Mouse (Mus musculus) heart, adult 2 months (tissue): ENCODE measurements at regions not wholly inside any gene's neighbourhood (a gene's known extent, or its start where the extent isn't known, plus 50 kb on each side); places are given as distances from the start of the nearest gene placed in this dataset.

ENCODE experiments used
- DNase-seq, 2 experiments: peaks; one replicate each; pipeline ENCODE4 v3.0.0; 2021
- H3K27ac ChIP-seq: fragments of 200-600 bp; 2 replicates; pipeline ENCODE4 v1.8.1; 2022
- H3K27me3 ChIP-seq: fragments of 200-500 bp; 2 replicates; pipeline ENCODE4 v1.6.1; 2012; ENCODE audit warnings: mild to moderate bottlenecking, low read length, inconsistent platforms, mixed read lengths; ENCODE audit not compliant: control insufficient read depth, insufficient read depth
- H3K36me3 ChIP-seq: fragments of 200-500 bp; 2 replicates; pipeline ENCODE4 v1.6.1; 2012; ENCODE audit warnings: low read length, inconsistent platforms; ENCODE audit not compliant: control insufficient read depth, insufficient read depth
- H3K4me1 ChIP-seq: fragments of 200-500 bp; 2 replicates; pipeline ENCODE4 v1.6.1; 2011; ENCODE audit warnings: low read length; ENCODE audit not compliant: control insufficient read depth, insufficient read depth
- H3K4me3 ChIP-seq: fragments of 200-600 bp; 2 replicates; pipeline ENCODE4 v1.8.1; 2022
- H3K79me2 ChIP-seq: fragments of 200-500 bp; replicated peaks from 2 replicates; pipeline ENCODE4 v1.6.1; 2012; ENCODE audit warnings: mild to moderate bottlenecking, inconsistent platforms, low read length, moderate library complexity, mixed read lengths; ENCODE audit not compliant: control insufficient read depth, insufficient read depth
- H3K9ac ChIP-seq: fragments of 200-500 bp; 2 replicates; pipeline ENCODE4 v1.6.1; 2012; ENCODE audit warnings: low read depth, mild to moderate bottlenecking, control low read depth, inconsistent platforms, low read length, mixed read lengths
- CTCF ChIP-seq: fragments of 200-600 bp; IDR thresholded peaks from 2 replicates; pipeline ENCODE4 v1.8.1; 2022; ENCODE audit warnings: antibody characterized with exemption, mild to moderate bottlenecking, moderate library complexity
- EP300 ChIP-seq: fragments of 200-500 bp; IDR thresholded peaks from 2 replicates; pipeline ENCODE4 v1.6.1; 2011; ENCODE audit warnings: low read depth, low read length, control low read depth; ENCODE audit not compliant: insufficient read depth
- POLR2A ChIP-seq: fragments of 200-500 bp; IDR thresholded peaks from 2 replicates; pipeline ENCODE4 v1.6.1; 2011; ENCODE audit warnings: mild to moderate bottlenecking, low read depth, low read length, control low read depth; ENCODE audit not compliant: insufficient read depth
- WGBS: fragments of 180-500 bp; shearing (Covaris S2); methylation state at CpG from one replicate; pipeline ENCODE4 v1.1.7; 2018; 5-methylcytosine and 5-hydroxymethylcytosine counted together
- intact Hi-C: fragments of 180-260 bp; cut with DNase I; formaldehyde crosslinking; loops from one replicate; pipeline ENCODE4 v1.15.1; 2025

- intact Hi-C loops: no loop called here
- Histone ChIP-seq H3K9ac (no peak overlapping the region), H3K4me3 (no peak overlapping the region), H3K79me2 (no peaks in the 10 kb centered on the region), H3K4me1 (peaks cover 4% of the 10 kb centered on the region), H3K36me3 (no peaks in the 10 kb centered on the region; the same call in 1 of the 2 replicates), H3K27me3 (no peaks in the 10 kb centered on the region), H3K27ac (no peak overlapping the region)
- DNase-seq: no peak
- TF ChIP-seq EP300 (no peak), POLR2A (no peak), CTCF (no peak)
- WGBS: 97% methylated on average over 17 of the region's 17 CpGs
Measured at GRCm38 (mm10) chr1:60625698-60626486, 59.0 kb upstream of the Raph1 start.

GRCm38 (mm10) chr1:60624231-60624630 lies 57.3 kb upstream of the Raph1 start:
- H3K27ac ChIP-seq: no peak overlapping the region
- no peaks in the 10 kb centered on the region for H3K79me2 ChIP-seq
- WGBS: 88% methylated on average over 4 of the region's 4 CpGs
- no peaks in the 10 kb centered on the region; the same call in 1 of the 2 replicates for H3K36me3 ChIP-seq
- TF ChIP-seq CTCF (no peak), POLR2A (no peak), EP300 (no peak)
- H3K27me3 ChIP-seq: no peaks in the 10 kb centered on the region
- intact Hi-C loops: no loop called here
- peaks cover 4% of the 10 kb centered on the region for H3K4me1 ChIP-seq
- no peak for DNase-seq
- H3K4me3 ChIP-seq: no peak overlapping the region
- no peak overlapping the region for H3K9ac ChIP-seq

- intact Hi-C loops: no loop called here
- Histone ChIP-seq H3K36me3 (no peaks in the 10 kb centered on the region; the same call in 1 of the 2 replicates), H3K9ac (no peak overlapping the region), H3K27me3 (no peaks in the 10 kb centered on the region), H3K27ac (no peak overlapping the region), H3K4me1 (peaks cover 4% of the 10 kb centered on the region), H3K79me2 (no peaks in the 10 kb centered on the region), H3K4me3 (no peak overlapping the region)
- DNase-seq: no peak
- no peak for TF ChIP-seq EP300
- no peak for TF ChIP-seq CTCF
- TF ChIP-seq POLR2A: no peak
- 57% methylated on average over 3 of the region's 3 CpGs for WGBS
Measured at GRCm38 (mm10) chr1:60623440-60624016, 56.6 kb upstream of the Raph1 start.

- no peaks in the 10 kb centered on the region for H3K27me3 ChIP-seq
- DNase-seq: no peak
- H3K36me3 ChIP-seq: no peaks in the 10 kb centered on the region
- no peak overlapping the region for H3K27ac ChIP-seq
- no peak overlapping the region for H3K9ac ChIP-seq
- intact Hi-C loops: no loop called here
- no peak overlapping the region for H3K4me3 ChIP-seq
- H3K79me2 ChIP-seq: no peaks in the 10 kb centered on the region
- TF ChIP-seq EP300 (no peak), POLR2A (no peak), CTCF (no peak)
- H3K4me1 ChIP-seq: peaks cover 1% of the 10 kb centered on the region; the same call in 1 of the 2 replicates
- WGBS: 70% methylated on average over 3 of the region's 3 CpGs
Measured at GRCm38 (mm10) chr1:60621770-60622169, 54.9 kb upstream of the Raph1 start.

- peaks cover 1% of the 10 kb centered on the region; the same call in 1 of the 2 replicates for H3K4me1 ChIP-seq
- H3K27me3 ChIP-seq: no peaks in the 10 kb centered on the region
- TF ChIP-seq CTCF (no peak), EP300 (no peak), POLR2A (no peak)
- H3K36me3 ChIP-seq: no peaks in the 10 kb centered on the region
- H3K4me3 ChIP-seq: no peak overlapping the region
- H3K27ac ChIP-seq: no peak overlapping the region
- H3K79me2 ChIP-seq: no peaks in the 10 kb centered on the region
- 83% methylated on average over 8 of the region's 8 CpGs for WGBS
- DNase-seq: no peak
- no peak overlapping the region for H3K9ac ChIP-seq
- intact Hi-C loops: no loop called here
Measured at GRCm38 (mm10) chr1:60621064-60621726, 54.3 kb upstream of the Raph1 start.
